Mouse (Mus musculus) limb, embryonic 15.5 days (tissue): ENCODE results near the gene Mfsd9. TPM values are rescaled to one million over a fixed set of nuclear protein-coding genes. Genes with fewer than 3 reads are reported as not detected.

Experiments
- ATAC-seq: fragments of 200-750 bp; cut with Nextera tagmentation; 2 replicates; pipeline ENCODE4 v1.8.0; 2017; ENCODE audit warnings: low read depth, moderate TSS enrichment; ENCODE audit not compliant: insufficient number of reproducible peaks, low FRiP score, low TSS enrichment
- H3K27ac ChIP-seq: fragments of 300-500 bp; sonication (generic); 2 replicates; pipeline ENCODE4 v1.5.1; 2015; ENCODE audit warnings: moderate library complexity, mild to moderate bottlenecking, inconsistent platforms
- H3K27me3 ChIP-seq: fragments of 300-500 bp; sonication (generic); 2 replicates; pipeline ENCODE4 v1.6.1; 2015; ENCODE audit warnings: inconsistent platforms
- H3K36me3 ChIP-seq: fragments of 300-500 bp; sonication (generic); 2 replicates; pipeline ENCODE4 v1.6.1; 2015; ENCODE audit warnings: inconsistent platforms
- H3K4me1 ChIP-seq: fragments of 300-500 bp; sonication (generic); 2 replicates; pipeline ENCODE4 v1.6.1; 2015; ENCODE audit warnings: inconsistent platforms
- H3K4me2 ChIP-seq: fragments of 300-500 bp; sonication (generic); 2 replicates; pipeline ENCODE4 v1.6.1; 2015; ENCODE audit warnings: mild to moderate bottlenecking, inconsistent platforms
- H3K4me3 ChIP-seq: fragments of 300-500 bp; sonication (generic); 2 replicates; pipeline ENCODE4 v1.5.1; 2015; ENCODE audit warnings: mild to moderate bottlenecking, inconsistent platforms
- H3K9ac ChIP-seq: fragments of 300-500 bp; sonication (generic); 2 replicates; pipeline ENCODE4 v1.6.1; 2015; ENCODE audit warnings: inconsistent platforms
- H3K9me3 ChIP-seq: fragments of 300-500 bp; sonication (generic); 2 replicates; pipeline ENCODE4 v1.6.1; 2016; ENCODE audit warnings: inconsistent platforms
- WGBS: fragments of 180-500 bp; shearing (Covaris S2); methylation state at CpG from one replicate; pipeline ENCODE4 v1.1.7; 2015; 5-methylcytosine and 5-hydroxymethylcytosine counted together
- polyA plus RNA-seq: library from polyadenylated mRNA; unstranded; fragments of >200 nt; fragmentation: Nextera tagmentation; extraction: Ambion mirVana; gene quantifications from 2 replicates; pipeline ENCODE4 v1.2.1, GENCODE M21; 2015

The Mfsd9 gene
- polyA plus RNA-seq, 1 experiment from 2014 or later = 3.9 TPM

DNA sequence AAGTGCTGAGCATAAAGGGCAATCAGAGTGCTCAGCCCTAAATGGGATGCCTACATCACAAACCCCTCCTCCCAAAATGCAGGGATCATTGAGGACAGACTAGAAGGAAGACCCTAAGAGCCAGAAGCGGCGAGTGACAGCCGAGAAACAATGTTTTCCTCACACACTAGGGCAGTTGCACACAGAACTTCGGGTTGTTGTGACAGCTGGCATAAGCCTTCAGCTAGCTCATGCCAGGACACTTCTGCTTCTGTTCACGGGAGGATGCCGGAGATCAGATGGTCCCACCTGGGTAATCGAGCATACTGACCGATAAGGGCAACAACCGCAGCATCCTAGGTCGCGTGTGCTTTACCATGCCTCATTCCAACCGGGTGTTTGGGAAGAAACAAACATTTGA is 13.6 kb upstream of the Mfsd9 start:
- H3K4me3 ChIP-seq = no peak overlapping the region
- ATAC-seq = no peak
- 90% methylated on average over 12 of the region's 12 CpGs for WGBS

DNA sequence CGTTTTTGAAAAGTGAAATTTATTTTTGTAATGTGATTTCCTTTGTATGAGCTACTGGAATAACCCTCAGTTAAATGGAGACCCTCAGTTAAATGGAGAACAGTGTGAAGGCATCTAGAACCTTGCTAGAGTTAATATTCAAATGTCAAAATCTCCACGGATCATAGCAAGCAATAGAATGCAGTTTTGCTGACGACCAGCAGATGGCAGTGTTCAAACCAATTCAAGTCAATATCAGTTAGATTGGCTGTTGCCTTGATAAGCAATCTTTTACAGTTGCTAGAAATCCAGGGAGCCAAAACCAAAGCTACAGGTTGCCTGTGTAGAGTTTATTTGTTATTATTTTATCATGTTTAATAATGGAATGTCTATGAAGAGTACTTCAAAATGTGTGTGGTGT is 12.3 kb upstream of the Mfsd9 start:
- Histone ChIP-seq H3K9ac (no peak overlapping the region), H3K36me3 (no peaks in the 10 kb centered on the region), H3K4me3 (no peak overlapping the region), H3K4me2 (no peak overlapping the region), H3K27me3 (no peaks in the 10 kb centered on the region), H3K9me3 (no peaks in the 10 kb centered on the region), H3K27ac (no peak overlapping the region), H3K4me1 (no peaks in the 10 kb centered on the region)
- ATAC-seq = no peak
- WGBS = 18% methylated on average over 3 of the region's 3 CpGs

More for the DNA sequence above, 13.6 kb upstream of the Mfsd9 start:
- no peaks in the 10 kb centered on the region for H3K9me3 ChIP-seq
- no peak overlapping the region for H3K27ac ChIP-seq
- no peaks in the 10 kb centered on the region for H3K4me1 ChIP-seq
- no peaks in the 10 kb centered on the region for H3K27me3 ChIP-seq
- no peaks in the 10 kb centered on the region for H3K36me3 ChIP-seq
- no peak overlapping the region for H3K9ac ChIP-seq
- no peak overlapping the region for H3K4me2 ChIP-seq

- H3K4me2 ChIP-seq = no peak overlapping the region
- WGBS = 84% methylated on average over 5 of the region's 5 CpGs
- no peak for ATAC-seq
Measured at GRCm38 (mm10) chr1:40800908-40801307, 10.4 kb upstream of the Mfsd9 start.

GRCm38 (mm10) chr1:40799121-40799520 is 8.6 kb upstream of the Mfsd9 start:
- Histone ChIP-seq H3K4me3 (no peak overlapping the region), H3K27me3 (no peaks in the 10 kb centered on the region), H3K9me3 (no peaks in the 10 kb centered on the region), H3K9ac (no peak overlapping the region), H3K4me1 (no peaks in the 10 kb centered on the region), H3K36me3 (no peaks in the 10 kb centered on the region), H3K27ac (no peak overlapping the region), H3K4me2 (no peak overlapping the region)
- ATAC-seq = no peak
- WGBS = 88% methylated on average over 8 of the region's 8 CpGs

More at GRCm38 (mm10) chr1:40800908-40801307, 10.4 kb upstream of the Mfsd9 start:
- Histone ChIP-seq H3K4me1 (no peaks in the 10 kb centered on the region), H3K9me3 (no peaks in the 10 kb centered on the region), H3K9ac (no peak overlapping the region), H3K36me3 (no peaks in the 10 kb centered on the region), H3K27me3 (no peaks in the 10 kb centered on the region), H3K4me3 (no peak overlapping the region), H3K27ac (no peak overlapping the region)

DNA sequence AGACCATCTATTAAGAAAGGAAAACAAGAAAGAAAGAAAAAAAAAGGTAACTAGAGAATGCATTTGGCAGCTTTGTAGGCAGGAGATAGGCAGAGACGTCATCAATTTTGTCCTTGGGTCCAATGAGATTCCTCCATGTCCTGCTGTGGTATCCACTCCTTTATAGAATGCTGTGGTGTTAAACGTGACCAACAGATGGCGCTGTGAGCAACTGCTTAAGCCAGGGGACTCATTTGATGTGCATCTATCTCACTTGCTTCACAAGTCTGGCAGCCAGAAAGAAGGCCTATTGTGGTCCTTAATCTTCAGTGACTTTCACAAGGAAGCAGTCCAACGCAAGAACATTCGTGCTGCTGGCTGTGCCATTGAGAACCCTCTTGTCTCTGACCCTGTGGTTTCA is 6.9 kb upstream of the Mfsd9 start:
- H3K36me3 ChIP-seq = no peaks in the 10 kb centered on the region
- H3K4me1 ChIP-seq = no peaks in the 10 kb centered on the region
- WGBS = 20% methylated on average over 5 of the region's 5 CpGs
- H3K27me3 ChIP-seq = no peaks in the 10 kb centered on the region
- no peak overlapping the region for H3K27ac ChIP-seq
- H3K9ac ChIP-seq = no peak overlapping the region
- no peak for ATAC-seq
- no peak overlapping the region for H3K4me3 ChIP-seq
- no peaks in the 10 kb centered on the region for H3K9me3 ChIP-seq
- H3K4me2 ChIP-seq = no peak overlapping the region

DNA sequence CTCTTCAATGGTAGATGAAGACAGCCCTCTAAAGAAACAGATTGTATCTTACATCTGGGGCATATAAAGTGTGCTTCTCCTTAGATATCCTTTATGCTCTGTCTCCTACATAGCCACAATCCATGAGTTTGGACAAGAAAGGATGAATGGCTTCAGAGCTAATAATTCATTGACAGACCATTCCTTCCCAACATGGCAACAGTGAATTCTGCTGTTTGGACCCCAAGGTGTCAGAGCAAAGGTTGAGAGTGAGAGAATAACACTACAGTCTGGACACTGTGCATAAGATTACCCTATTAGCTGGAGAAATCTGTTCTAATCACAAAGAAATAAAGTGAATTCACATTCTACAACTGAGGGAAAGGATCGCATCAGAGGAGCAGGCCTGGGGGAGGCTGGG is 5.0 kb upstream of the Mfsd9 start:
- H3K4me3 ChIP-seq = no peak overlapping the region
- H3K36me3 ChIP-seq = no peaks in the 10 kb centered on the region
- WGBS = 96% methylated on average over 1 of the region's 1 CpGs
- H3K9ac ChIP-seq = no peak overlapping the region
- no peaks in the 10 kb centered on the region for H3K4me1 ChIP-seq
- ATAC-seq = no peak
- no peak overlapping the region for H3K4me2 ChIP-seq
- H3K27ac ChIP-seq = no peak overlapping the region
- H3K9me3 ChIP-seq = no peaks in the 10 kb centered on the region
- no peaks in the 10 kb centered on the region for H3K27me3 ChIP-seq

DNA sequence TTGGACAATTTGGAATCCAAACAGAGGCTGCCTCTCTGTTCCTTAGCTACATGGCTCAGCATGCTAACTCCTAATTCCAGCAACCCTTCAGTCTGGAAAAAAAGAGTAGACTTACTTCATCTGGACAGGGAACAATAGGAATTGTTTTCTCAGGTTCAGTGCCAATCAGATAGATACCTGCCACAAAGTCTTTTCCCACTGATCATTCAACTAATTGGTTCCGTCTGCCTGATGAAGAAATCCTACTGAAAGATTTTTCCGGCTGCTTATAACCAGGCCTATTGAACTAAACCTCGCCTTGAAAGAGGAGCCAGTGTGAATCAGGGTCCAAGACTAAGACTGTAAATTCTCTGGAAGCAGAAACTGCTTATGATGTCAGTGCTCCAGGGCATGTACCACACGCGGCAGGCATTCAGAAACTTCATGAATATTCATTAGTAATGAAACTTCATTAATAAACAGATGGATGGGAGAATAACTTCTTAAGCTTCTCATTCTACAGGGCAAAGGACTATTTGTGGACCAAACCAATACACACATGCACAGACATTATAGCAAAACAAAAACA is 737 bp downstream of the Mfsd9 start:
- no peak for ATAC-seq
- peak overlapping the region; percentile 70 for H3K4me2 ChIP-seq
- H3K9ac ChIP-seq = 0 out of 2 replicates have a peak overlapping the region, but pooled peaks have one; percentile 41
- H3K36me3 ChIP-seq = no peaks in the 10 kb centered on the region
- no peaks in the 10 kb centered on the region for H3K4me1 ChIP-seq
- WGBS = 20% methylated on average over 5 of the region's 5 CpGs
- H3K27ac ChIP-seq = peak overlapping the region; percentile 62
- H3K9me3 ChIP-seq = no peaks in the 10 kb centered on the region
- H3K4me3 ChIP-seq = peak overlapping the region; percentile 62
- no peaks in the 10 kb centered on the region for H3K27me3 ChIP-seq

GRCm38 (mm10) chr1:40788956-40789355 is 1.5 kb downstream of the Mfsd9 start:
- Histone ChIP-seq H3K4me3 (no peak overlapping the region), H3K27me3 (no peaks in the 10 kb centered on the region), H3K27ac (peak overlapping the region; percentile 62; the same call in 1 of the 2 replicates), H3K4me2 (no peak overlapping the region), H3K36me3 (no peaks in the 10 kb centered on the region), H3K4me1 (no peaks in the 10 kb centered on the region), H3K9ac (no peak overlapping the region), H3K9me3 (no peaks in the 10 kb centered on the region)
- 63% methylated on average over 6 of the region's 6 CpGs for WGBS
- no peak for ATAC-seq

GRCm38 (mm10) chr1:40785876-40786445 is 4.5 kb downstream of the Mfsd9 start:
- Histone ChIP-seq H3K36me3 (peaks cover 7% of the 10 kb centered on the region; the same call in 1 of the 2 replicates), H3K4me1 (no peaks in the 10 kb centered on the region), H3K4me3 (no peak overlapping the region), H3K27me3 (no peaks in the 10 kb centered on the region), H3K27ac (no peak overlapping the region), H3K9ac (no peak overlapping the region), H3K4me2 (no peak overlapping the region), H3K9me3 (no peaks in the 10 kb centered on the region)
- ATAC-seq = no peak
- WGBS = 86% methylated on average over 11 of the region's 11 CpGs

DNA sequence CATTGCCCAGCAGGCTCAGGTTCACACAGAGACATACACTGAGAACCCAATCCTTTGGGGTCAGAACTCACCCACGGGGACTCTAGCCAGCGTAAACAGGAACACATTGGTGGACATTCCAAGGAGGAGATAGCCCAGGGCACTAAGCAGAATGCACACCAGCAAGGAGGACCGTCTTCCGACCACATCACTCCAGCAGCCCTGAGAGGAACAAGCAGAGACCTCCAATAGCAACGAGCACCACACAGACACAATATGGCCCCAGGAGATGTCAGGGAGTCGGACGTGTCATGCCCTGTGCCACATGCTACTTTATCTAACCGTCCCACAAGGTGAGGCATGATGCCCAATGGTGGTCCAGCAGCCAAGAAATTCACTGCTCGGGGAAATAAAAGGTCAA is 6.2 kb downstream of the Mfsd9 start:
- H3K27me3 ChIP-seq = no peaks in the 10 kb centered on the region
- H3K4me3 ChIP-seq = no peak overlapping the region
- no peak overlapping the region for H3K27ac ChIP-seq
- no peak overlapping the region for H3K9ac ChIP-seq
- no peak for ATAC-seq
- no peaks in the 10 kb centered on the region for H3K4me1 ChIP-seq
- H3K36me3 ChIP-seq = peaks cover 19% of the 10 kb centered on the region
- no peak overlapping the region for H3K4me2 ChIP-seq
- 0 out of 2 replicates have a peak, but pooled peaks cover 5% of the 10 kb centered on the region for H3K9me3 ChIP-seq
- WGBS = 91% methylated on average over 9 of the region's 9 CpGs

DNA sequence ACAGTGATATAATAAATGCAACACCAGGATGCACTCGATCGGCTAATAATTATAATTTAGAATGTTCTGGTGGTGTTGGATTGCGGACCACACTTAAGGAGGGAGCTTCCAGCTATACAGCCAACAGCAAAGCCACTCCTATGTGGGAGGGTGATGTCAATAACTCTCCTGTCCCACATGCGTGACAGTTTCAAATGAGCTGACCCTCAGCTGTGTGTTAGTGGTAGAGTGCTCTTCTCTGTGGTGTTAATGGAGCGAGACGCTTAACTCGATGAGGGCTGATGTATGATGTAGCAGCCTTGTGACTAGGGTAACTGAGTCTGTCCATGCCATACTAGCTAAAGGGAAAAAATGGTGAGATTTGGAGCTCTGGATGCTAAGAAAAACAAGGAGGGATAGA is 7.0 kb downstream of the Mfsd9 start:
- Histone ChIP-seq H3K36me3 (peaks cover 27% of the 10 kb centered on the region), H3K27me3 (no peaks in the 10 kb centered on the region), H3K4me1 (no peaks in the 10 kb centered on the region), H3K4me3 (no peak overlapping the region), H3K27ac (no peak overlapping the region), H3K4me2 (no peak overlapping the region), H3K9me3 (0 out of 2 replicates have a peak, but pooled peaks cover 12% of the 10 kb centered on the region), H3K9ac (no peak overlapping the region)
- 94% methylated on average over 7 of the region's 7 CpGs for WGBS
- ATAC-seq = no peak

DNA sequence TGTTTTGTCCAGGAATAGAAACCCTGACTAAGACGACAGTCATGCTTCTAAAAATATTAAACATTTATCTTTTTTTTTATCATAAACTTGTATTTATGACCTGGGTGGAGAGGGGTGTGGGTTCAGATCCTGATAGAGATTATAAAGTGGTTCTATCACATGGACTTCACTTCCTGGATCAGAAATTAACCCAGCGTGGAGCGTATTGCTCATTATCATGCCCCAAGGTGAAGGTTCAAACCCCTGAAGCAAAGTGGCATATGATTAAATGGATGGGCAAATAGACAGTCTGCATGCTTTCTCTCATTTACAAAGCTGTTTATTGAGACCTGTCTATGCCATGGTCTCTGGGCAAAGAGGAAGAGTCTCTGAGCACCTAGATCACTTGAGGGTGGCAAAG is 13.7 kb downstream of the Mfsd9 start:
- 86% methylated on average over 3 of the region's 3 CpGs for WGBS
- no peaks in the 10 kb centered on the region for H3K27me3 ChIP-seq

More for the DNA sequence above, 13.7 kb downstream of the Mfsd9 start:
- no peak overlapping the region for H3K4me2 ChIP-seq
- H3K9ac ChIP-seq = no peak overlapping the region
- ATAC-seq = no peak
- H3K36me3 ChIP-seq = peaks cover 34% of the 10 kb centered on the region
- no peak overlapping the region for H3K27ac ChIP-seq
- no peaks in the 10 kb centered on the region for H3K4me1 ChIP-seq
- no peak overlapping the region for H3K4me3 ChIP-seq
- 0 out of 2 replicates have a peak, but pooled peaks cover 12% of the 10 kb centered on the region for H3K9me3 ChIP-seq
